Mouse (Mus musculus): Measurements from ENCODE around the gene Phox2a. TPM values are rescaled to one million over a fixed set of nuclear protein-coding genes. Genes with fewer than 3 reads are reported as not detected.

The Phox2a gene
- polyA plus RNA-seq, 1 experiment, result 0.07 TPM

DNA sequence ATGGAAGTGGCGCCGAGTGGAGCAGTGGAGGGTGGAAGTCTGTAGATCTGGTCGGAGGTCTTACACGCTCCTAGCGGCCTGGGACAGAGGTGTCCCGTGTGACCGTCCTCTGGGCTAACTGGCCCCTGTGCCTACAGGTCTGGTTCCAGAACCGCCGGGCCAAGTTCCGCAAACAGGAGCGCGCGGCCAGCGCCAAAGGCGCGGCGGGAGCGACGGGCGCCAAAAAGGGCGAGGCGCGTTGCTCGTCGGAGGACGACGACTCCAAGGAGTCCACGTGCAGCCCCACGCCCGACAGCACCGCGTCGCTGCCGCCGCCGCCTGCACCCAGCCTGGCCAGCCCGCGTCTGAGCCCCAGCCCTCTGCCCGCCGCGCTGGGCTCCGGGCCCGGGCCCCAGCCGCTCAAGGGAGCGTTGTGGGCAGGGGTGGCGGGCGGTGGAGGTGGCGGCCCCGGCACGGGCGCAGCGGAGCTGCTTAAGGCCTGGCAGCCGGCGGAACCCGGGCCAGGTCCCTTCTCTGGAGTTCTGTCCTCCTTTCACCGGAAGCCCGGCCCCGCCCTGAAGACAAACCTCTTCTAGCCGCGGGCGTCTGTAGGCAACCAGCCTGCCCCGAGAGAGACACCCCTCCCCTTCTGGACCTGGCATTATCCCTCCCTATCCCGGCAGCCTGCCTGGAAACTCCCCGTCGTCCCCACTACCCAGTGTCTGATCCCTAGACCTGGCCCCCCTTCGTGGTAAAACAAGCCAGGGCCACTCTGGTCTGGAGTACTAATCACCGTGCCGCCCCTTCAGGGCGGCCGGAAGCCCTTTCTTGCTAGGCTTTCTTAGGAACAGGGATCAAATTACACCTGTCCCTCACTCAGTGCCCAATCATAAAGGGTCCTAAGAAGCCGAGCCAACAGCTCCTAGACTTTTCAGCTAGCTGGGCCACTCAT lies 3.7 kb downstream of the Phox2a start:
- Histone ChIP-seq H3K4me3 (ENCODE audit: extremely low read depth, insufficient read depth, insufficient read length) (peak overlapping the region; percentile 49), H3K27ac (ENCODE audit: insufficient read depth, low read length) (no peak overlapping the region), H3K36me3 (ENCODE audit: control insufficient read depth, insufficient read depth, low read length) (peaks cover 7% of the 10 kb centered on the region), H3K4me1 (ENCODE audit: control insufficient read depth, insufficient read depth, insufficient read length) (peaks cover 15% of the 10 kb centered on the region), H3K27me3 (ENCODE audit: control insufficient read depth, insufficient read depth, low read length) (peaks cover 29% of the 10 kb centered on the region)
- 3% methylated on average over 71 of the region's 71 CpGs for WGBS
- no peak for TF ChIP-seq CTCF (IDR thresholded peaks at IDR 0.05; ENCODE audit: extremely low read depth, insufficient read depth, insufficient read length, insufficient replicate concordance)
- DNase-seq (ENCODE audit: low read depth in 1 of 2, low spot score in 2 of 2), result no peak

DNA sequence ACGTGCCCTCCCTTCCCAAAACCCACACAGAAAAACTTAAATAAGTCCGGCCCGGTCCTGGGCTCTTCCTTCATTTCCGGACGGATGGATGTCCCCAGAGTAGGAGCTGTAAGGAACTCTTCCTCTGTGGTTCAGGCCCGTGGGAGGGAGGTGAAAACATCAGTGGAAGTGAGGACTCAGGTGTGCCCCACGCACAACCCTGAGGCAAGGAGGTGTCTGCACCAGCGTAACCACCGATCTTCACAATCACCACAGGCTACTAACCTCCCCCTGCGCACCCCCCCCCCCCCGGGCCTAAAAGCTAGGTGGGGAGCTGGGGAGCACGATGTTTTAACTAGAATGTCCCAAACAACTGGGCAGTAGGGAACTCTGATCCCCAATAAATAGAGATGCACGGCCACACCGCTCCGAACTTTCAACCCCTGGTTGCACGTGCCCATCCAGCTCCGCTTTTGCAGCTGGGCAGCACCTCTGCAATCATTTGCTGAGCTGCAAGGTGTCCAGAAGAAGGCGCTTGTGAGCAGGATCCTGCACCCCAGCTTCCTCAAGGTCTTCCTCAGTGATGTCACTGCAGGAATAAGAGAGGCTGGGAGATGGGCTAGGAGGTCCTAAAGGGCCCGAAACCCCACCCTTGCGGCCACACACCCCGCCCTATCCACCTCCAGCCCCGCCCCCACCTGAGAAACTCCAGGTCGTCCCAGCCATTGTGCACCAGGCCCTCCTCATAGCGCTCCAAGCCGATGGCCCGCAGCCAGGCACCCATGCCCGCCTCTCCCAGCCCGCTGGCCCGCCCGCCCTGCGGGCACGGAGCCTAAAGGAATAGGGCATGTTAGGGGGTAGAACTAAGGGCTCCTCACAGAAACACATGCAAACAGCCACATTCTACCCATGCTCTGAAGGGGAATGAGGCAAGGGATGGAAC lies 5.0 kb downstream of the Phox2a start:
- Histone ChIP-seq H3K4me1 (ENCODE audit: control insufficient read depth, insufficient read depth, insufficient read length) (peaks cover 15% of the 10 kb centered on the region), H3K27ac (ENCODE audit: insufficient read depth, low read length) (no peak overlapping the region), H3K4me3 (ENCODE audit: extremely low read depth, insufficient read depth, insufficient read length) (no peak overlapping the region), H3K36me3 (ENCODE audit: control insufficient read depth, insufficient read depth, low read length) (peaks cover 12% of the 10 kb centered on the region), H3K27me3 (ENCODE audit: control insufficient read depth, insufficient read depth, low read length) (peaks cover 25% of the 10 kb centered on the region)
- DNase-seq (ENCODE audit: low read depth in 1 of 2, low spot score in 2 of 2), result no peak
- TF ChIP-seq CTCF (IDR thresholded peaks at IDR 0.05; ENCODE audit: extremely low read depth, insufficient read depth, insufficient read length, insufficient replicate concordance), result no peak
- no peak for TF ChIP-seq POLR2A (IDR thresholded peaks at IDR 0.05; ENCODE audit: low read depth, low read length)
- WGBS, result 80% methylated on average over 32 of the region's 32 CpGs

DNA sequence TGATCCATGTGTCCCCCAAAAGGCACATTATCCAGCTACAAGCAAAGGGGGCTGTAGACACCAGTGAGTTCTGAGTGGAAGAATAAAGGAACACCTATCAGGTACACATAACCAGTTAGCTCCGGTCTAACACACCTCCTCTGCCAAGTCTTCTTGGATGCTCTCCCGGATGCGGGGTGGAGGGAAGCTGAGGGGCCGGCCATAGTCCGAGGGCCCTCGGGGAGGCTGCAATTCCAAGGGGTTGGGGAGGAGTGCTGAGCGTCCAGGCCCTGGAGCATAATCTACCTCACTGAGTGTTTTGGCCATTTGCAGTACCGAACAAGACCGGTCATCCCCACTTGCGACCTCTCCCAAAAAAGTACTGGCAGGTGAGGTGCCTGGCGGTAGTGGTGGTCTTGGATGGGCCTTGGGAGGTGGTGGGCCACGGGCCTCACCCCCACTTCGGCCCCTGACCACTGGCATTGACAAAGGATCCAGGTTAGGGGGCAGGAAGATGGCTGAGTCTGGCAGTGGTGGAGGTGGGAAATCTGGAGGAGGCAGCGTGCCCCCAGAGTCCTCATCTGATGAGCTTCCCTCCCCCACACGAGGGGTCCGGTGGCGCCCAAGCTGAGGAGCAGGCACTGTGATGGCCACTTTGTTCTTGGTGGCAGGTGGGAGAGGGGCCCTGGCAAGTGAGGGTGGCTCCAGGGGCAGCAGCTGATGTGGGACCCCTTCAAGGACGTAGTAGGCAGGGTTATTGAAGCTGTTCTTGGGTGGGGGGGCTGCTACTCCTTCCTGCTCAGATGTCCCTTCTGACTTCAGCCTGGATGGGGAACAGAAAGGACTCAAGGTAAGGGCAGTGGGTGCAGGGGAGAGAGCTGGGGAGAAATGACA lies 5.9 kb downstream of the Phox2a start:
- peaks cover 12% of the 10 kb centered on the region for H3K36me3 ChIP-seq (ENCODE audit: control insufficient read depth, insufficient read depth, low read length)
- peaks cover 19% of the 10 kb centered on the region for H3K27me3 ChIP-seq (ENCODE audit: control insufficient read depth, insufficient read depth, low read length)

DNA sequence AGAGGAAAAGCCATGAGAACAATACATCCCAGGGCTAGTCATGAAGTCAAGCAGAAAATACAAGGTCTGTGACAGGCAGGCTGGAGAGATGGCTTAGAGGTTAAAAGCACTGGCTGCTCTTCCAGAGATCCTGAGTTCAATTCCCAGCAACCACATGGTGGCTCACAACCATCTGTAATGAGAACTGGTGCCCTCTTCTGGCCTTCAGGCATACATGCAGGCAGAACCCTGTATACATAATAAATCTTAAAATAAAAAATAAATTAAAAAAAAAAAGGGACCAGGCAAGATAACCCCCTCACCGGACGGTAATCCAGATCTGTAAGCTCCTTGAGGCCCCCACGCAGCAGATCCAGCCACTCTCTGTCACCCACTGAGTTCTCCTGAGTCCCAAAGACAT lies 12.3 kb downstream of the Phox2a start:
- Histone ChIP-seq H3K27me3 (ENCODE audit: control insufficient read depth, insufficient read depth, low read length) (no peaks in the 10 kb centered on the region), H3K27ac (ENCODE audit: insufficient read depth, low read length) (no peak overlapping the region), H3K4me3 (ENCODE audit: extremely low read depth, insufficient read depth, insufficient read length) (no peak overlapping the region), H3K4me1 (ENCODE audit: control insufficient read depth, insufficient read depth, insufficient read length) (no peaks in the 10 kb centered on the region), H3K36me3 (ENCODE audit: control insufficient read depth, insufficient read depth, low read length) (peaks cover 9% of the 10 kb centered on the region)
- 76% methylated on average over 3 of the region's 3 CpGs for WGBS
- DNase-seq (ENCODE audit: low read depth in 1 of 2, low spot score in 2 of 2), result no peak
- no peak for TF ChIP-seq POLR2A (IDR thresholded peaks at IDR 0.05; ENCODE audit: low read depth, low read length)
- no peak for TF ChIP-seq CTCF (IDR thresholded peaks at IDR 0.05; ENCODE audit: extremely low read depth, insufficient read depth, insufficient read length, insufficient replicate concordance)

More for the DNA sequence above, 5.9 kb downstream of the Phox2a start:
- peaks cover 15% of the 10 kb centered on the region for H3K4me1 ChIP-seq (ENCODE audit: control insufficient read depth, insufficient read depth, insufficient read length)
- TF ChIP-seq POLR2A (IDR thresholded peaks at IDR 0.05; ENCODE audit: low read depth, low read length), result no peak
- no peak for TF ChIP-seq CTCF (IDR thresholded peaks at IDR 0.05; ENCODE audit: extremely low read depth, insufficient read depth, insufficient read length, insufficient replicate concordance)
- H3K27ac ChIP-seq (ENCODE audit: insufficient read depth, low read length), result no peak overlapping the region
- 91% methylated on average over 18 of the region's 18 CpGs for WGBS
- no peak overlapping the region for H3K4me3 ChIP-seq (ENCODE audit: extremely low read depth, insufficient read depth, insufficient read length)
- no peak for DNase-seq (ENCODE audit: low read depth in 1 of 2, low spot score in 2 of 2)

DNA sequence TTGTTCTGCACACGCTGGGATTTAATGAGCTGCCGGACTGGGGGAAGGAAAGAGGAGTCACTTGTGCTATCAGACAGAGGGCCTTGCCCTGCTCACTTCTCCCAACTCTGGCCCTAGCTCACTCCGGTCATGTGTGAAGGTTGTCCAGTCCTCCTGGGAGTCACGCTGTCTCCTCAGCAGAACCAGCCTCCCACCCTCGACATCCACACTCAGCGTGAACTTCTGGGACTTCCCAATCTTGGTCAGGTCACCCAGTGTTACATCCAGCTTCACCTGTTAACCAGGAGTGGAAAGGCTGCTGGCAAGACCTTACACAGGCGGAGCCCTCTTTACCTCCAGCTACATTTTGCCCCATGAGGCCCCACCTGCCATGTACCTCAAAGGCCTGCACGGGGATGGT lies 13.3 kb downstream of the Phox2a start:
- no peaks in the 10 kb centered on the region for H3K4me1 ChIP-seq (ENCODE audit: control insufficient read depth, insufficient read depth, insufficient read length)
- H3K4me3 ChIP-seq (ENCODE audit: extremely low read depth, insufficient read depth, insufficient read length), result no peak overlapping the region
- no peak for DNase-seq (ENCODE audit: low read depth in 1 of 2, low spot score in 2 of 2)
- TF ChIP-seq POLR2A (IDR thresholded peaks at IDR 0.05; ENCODE audit: low read depth, low read length) (no peak), CTCF (IDR thresholded peaks at IDR 0.05; ENCODE audit: extremely low read depth, insufficient read depth, insufficient read length, insufficient replicate concordance) (no peak)
- WGBS, result 94% methylated on average over 8 of the region's 8 CpGs
- no peak overlapping the region for H3K27ac ChIP-seq (ENCODE audit: insufficient read depth, low read length)
- peaks cover 5% of the 10 kb centered on the region for H3K36me3 ChIP-seq (ENCODE audit: control insufficient read depth, insufficient read depth, low read length)
- H3K27me3 ChIP-seq (ENCODE audit: control insufficient read depth, insufficient read depth, low read length), result no peaks in the 10 kb centered on the region

DNA sequence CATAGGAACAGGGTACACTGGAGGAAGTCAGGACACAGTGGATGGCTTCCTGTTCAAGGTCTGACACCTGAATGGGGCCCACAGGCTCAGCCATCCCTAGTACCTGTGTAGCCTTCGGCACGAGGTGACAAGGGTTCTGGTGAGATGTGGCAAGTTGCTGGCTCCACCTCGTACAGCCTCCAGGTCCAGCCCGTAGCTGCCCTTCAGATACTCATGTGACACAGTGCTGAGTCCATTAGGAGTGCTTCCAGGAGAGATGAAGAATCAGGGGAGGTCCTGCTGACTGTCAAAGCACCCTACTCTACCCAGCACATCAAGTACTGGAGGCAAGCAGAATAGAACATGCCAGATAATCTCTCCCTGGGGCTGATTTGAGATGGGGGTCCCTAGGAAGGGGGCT lies 14.3 kb downstream of the Phox2a start:
- H3K27me3 ChIP-seq (ENCODE audit: control insufficient read depth, insufficient read depth, low read length), result 0 out of 2 replicates have a peak, but pooled peaks cover 1% of the 10 kb centered on the region
- no peak overlapping the region for H3K27ac ChIP-seq (ENCODE audit: insufficient read depth, low read length)
- no peak for DNase-seq (ENCODE audit: low read depth in 1 of 2, low spot score in 2 of 2)
- no peaks in the 10 kb centered on the region for H3K4me1 ChIP-seq (ENCODE audit: control insufficient read depth, insufficient read depth, insufficient read length)
- no peak overlapping the region for H3K4me3 ChIP-seq (ENCODE audit: extremely low read depth, insufficient read depth, insufficient read length)
- WGBS, result 88% methylated on average over 4 of the region's 4 CpGs
- H3K36me3 ChIP-seq (ENCODE audit: control insufficient read depth, insufficient read depth, low read length), result peaks cover 3% of the 10 kb centered on the region; the same call in 1 of the 2 replicates
- TF ChIP-seq CTCF (IDR thresholded peaks at IDR 0.05; ENCODE audit: extremely low read depth, insufficient read depth, insufficient read length, insufficient replicate concordance), result no peak
- no peak for TF ChIP-seq POLR2A (IDR thresholded peaks at IDR 0.05; ENCODE audit: low read depth, low read length)

All from spleen, adult 2 months (tissue).